Mouse (Mus musculus) stomach, embryonic 16.5 days (tissue): ENCODE data around the gene Foxa3. TPM values are rescaled to one million over a fixed set of nuclear protein-coding genes. Genes with fewer than 3 reads are reported as not detected.

ENCODE experiments used
- ATAC-seq: fragments of 200-750 bp; cut with Nextera tagmentation; 2 replicates; pipeline ENCODE4 v1.8.0; 2017; ENCODE audit warnings: moderate number of reproducible peaks, moderate TSS enrichment; ENCODE audit not compliant: insufficient read depth, low FRiP score
- H3K27ac ChIP-seq: fragments of 300-500 bp; sonication (generic); 2 replicates; pipeline ENCODE4 v1.5.1; 2014; ENCODE audit warnings: low read length
- H3K27me3 ChIP-seq: fragments of 300-500 bp; sonication (generic); 2 replicates; pipeline ENCODE4 v1.6.1; 2014; ENCODE audit warnings: low read length, control low read depth, mixed read lengths; ENCODE audit not compliant: control insufficient read depth, insufficient read depth
- H3K36me3 ChIP-seq: fragments of 300-500 bp; sonication (generic); 2 replicates; pipeline ENCODE4 v1.6.1; 2014; ENCODE audit warnings: low read length; ENCODE audit not compliant: control insufficient read depth, insufficient read depth
- H3K4me1 ChIP-seq: fragments of 300-500 bp; sonication (generic); 2 replicates; pipeline ENCODE4 v1.6.1; 2014; ENCODE audit warnings: low read length, control low read depth, mixed read lengths; ENCODE audit not compliant: control insufficient read depth, insufficient read depth
- H3K4me2 ChIP-seq: fragments of 300-500 bp; sonication (generic); 2 replicates; pipeline ENCODE4 v1.6.1; 2014; ENCODE audit warnings: low read depth, low read length, mixed read lengths
- H3K4me3 ChIP-seq: fragments of 300-500 bp; sonication (generic); replicated peaks from 2 replicates; pipeline ENCODE4 v1.5.1; 2014; ENCODE audit warnings: mild to moderate bottlenecking, low read length
- H3K9ac ChIP-seq: fragments of 300-500 bp; sonication (generic); 2 replicates; pipeline ENCODE4 v1.6.1; 2014; ENCODE audit warnings: low read length
- H3K9me3 ChIP-seq: fragments of 300-500 bp; sonication (generic); replicated peaks from 2 replicates; pipeline ENCODE4 v1.6.1; 2016; ENCODE audit warnings: low read length, control low read depth; ENCODE audit not compliant: control insufficient read depth
- WGBS: fragments of 180-500 bp; shearing (Covaris S2); extraction: QIAGEN DNeasy Blood & Tissue Kit; methylation state at CpG from one replicate; pipeline ENCODE4 v1.1.7; 2014; 5-methylcytosine and 5-hydroxymethylcytosine counted together
- polyA plus RNA-seq: library from polyadenylated mRNA; unstranded; fragments of >200 nt; fragmentation: Nextera tagmentation; extraction: Ambion mirVana; gene quantifications from 2 replicates; pipeline ENCODE4 v1.2.1, GENCODE M21; 2015

Foxa3 gene
- polyA plus RNA-seq, 1 experiment from 2014 or later: 32.5 TPM

DNA sequence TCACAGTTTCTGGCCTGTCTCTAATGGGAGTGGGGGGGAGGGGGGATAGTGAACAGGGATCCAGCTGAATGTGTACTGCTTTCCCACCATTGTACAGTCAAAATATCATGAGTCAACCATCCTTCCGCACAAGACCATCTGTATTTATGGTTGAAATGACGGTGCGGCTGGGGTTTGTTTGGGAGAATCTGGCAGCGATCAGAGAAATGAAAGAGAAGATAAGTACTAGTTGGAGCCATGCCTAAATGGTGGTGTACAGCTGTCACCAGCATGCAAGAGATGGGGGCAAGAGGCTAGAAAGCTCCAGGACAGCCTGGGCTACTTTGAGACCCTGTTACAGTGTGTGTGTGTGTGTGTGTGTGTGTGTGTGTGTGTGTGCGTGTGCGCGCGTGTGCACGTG, 45.0 kb downstream of the Foxa3 start:
- no peak overlapping the region for H3K9ac ChIP-seq
- WGBS: 74% methylated on average over 9 of the region's 9 CpGs
- no peaks in the 10 kb centered on the region for H3K4me1 ChIP-seq

DNA sequence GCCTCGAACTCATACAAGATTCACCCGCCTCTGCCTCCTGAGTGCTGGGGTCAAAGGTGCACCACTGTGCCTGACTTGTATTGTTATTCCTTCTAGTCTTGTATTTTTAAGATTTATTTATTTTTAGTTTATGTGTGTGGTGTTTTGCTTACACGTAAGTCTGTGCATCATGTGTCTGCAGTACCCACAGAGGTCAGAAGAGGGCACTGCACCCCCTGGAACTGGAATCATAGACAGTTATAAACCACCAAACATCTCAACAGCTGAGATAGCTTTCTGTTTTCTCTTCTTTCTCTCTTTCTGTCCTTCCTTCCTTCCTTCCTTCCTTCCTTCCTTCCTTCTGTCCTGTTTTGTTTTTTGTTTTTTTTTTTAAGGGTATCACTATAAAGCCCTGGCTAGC, 52.4 kb downstream of the Foxa3 start:
- Histone ChIP-seq H3K4me3 (no peak overlapping the region), H3K9ac (no peak overlapping the region), H3K36me3 (no peaks in the 10 kb centered on the region), H3K4me1 (no peaks in the 10 kb centered on the region), H3K27ac (no peak overlapping the region), H3K4me2 (no peak overlapping the region), H3K27me3 (peaks cover 1% of the 10 kb centered on the region; the same call in 1 of the 2 replicates), H3K9me3 (no peaks in the 10 kb centered on the region)
- ATAC-seq: no peak
- 87% methylated on average over 3 of the region's 3 CpGs for WGBS

More for the DNA sequence above, 45.0 kb downstream of the Foxa3 start:
- ATAC-seq: no peak
- H3K4me3 ChIP-seq: no peak overlapping the region
- H3K27me3 ChIP-seq: no peaks in the 10 kb centered on the region
- no peak overlapping the region for H3K4me2 ChIP-seq
- H3K27ac ChIP-seq: no peak overlapping the region
- no peaks in the 10 kb centered on the region for H3K9me3 ChIP-seq
- no peaks in the 10 kb centered on the region for H3K36me3 ChIP-seq

DNA sequence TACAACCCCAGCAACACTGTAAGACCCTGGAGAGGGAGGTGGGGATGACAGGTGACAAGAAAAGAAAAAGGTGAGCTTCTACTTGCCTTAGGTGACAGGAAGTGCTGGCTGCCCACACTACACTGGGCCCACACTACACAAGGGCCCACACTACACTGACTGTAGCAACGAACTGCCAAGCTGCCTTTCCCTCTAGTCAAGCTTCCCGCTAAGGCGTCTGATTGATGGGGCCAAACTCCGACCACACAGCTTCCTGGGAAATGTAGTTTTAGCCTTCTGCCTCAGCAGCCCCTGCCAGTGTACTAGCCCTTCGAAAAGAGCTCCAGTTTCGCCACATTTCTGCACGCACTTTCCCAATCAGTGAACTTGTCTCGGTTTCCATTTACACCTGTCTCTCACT, 55.7 kb downstream of the Foxa3 start:
- H3K36me3 ChIP-seq: no peaks in the 10 kb centered on the region
- no peak for ATAC-seq
- H3K4me2 ChIP-seq: no peak overlapping the region
- H3K4me1 ChIP-seq: 0 out of 2 replicates have a peak, but pooled peaks cover 5% of the 10 kb centered on the region
- 10% methylated on average over 8 of the region's 8 CpGs for whole genome bisulfite sequencing
- H3K9ac ChIP-seq: no peak overlapping the region
- H3K9me3 ChIP-seq: no peaks in the 10 kb centered on the region
- no peak overlapping the region for H3K4me3 ChIP-seq
- no peak overlapping the region for H3K27ac ChIP-seq
- peaks cover 29% of the 10 kb centered on the region for H3K27me3 ChIP-seq

DNA sequence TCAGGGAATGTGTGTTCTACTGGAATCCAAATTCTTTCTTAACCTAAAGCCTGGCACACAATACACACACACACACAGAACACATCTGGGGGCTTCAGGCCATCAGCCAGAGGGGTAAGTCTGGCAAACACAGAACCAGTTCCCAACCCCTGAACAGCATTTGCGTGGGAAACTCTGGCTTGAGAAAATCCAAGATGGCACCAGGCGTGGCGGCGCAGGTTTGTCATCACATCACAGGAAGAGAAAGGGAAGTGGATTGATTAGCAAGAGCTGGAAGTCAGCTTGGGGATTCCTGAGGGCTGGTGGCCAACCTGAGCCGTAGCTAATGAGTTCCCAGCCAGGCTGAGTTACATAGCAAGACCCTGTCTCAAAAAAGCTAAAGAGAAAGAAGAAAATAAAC, 58.0 kb downstream of the Foxa3 start:
- 0 out of 2 replicates have a peak, but pooled peaks cover 10% of the 10 kb centered on the region for H3K4me1 ChIP-seq
- ATAC-seq: no peak
- no peak overlapping the region for H3K4me2 ChIP-seq
- H3K9me3 ChIP-seq: no peaks in the 10 kb centered on the region
- no peak overlapping the region for H3K27ac ChIP-seq
- H3K27me3 ChIP-seq: peaks cover 52% of the 10 kb centered on the region
- no peak overlapping the region for H3K4me3 ChIP-seq
- H3K9ac ChIP-seq: no peak overlapping the region
- 81% methylated on average over 5 of the region's 5 CpGs for WGBS
- no peaks in the 10 kb centered on the region for H3K36me3 ChIP-seq

DNA sequence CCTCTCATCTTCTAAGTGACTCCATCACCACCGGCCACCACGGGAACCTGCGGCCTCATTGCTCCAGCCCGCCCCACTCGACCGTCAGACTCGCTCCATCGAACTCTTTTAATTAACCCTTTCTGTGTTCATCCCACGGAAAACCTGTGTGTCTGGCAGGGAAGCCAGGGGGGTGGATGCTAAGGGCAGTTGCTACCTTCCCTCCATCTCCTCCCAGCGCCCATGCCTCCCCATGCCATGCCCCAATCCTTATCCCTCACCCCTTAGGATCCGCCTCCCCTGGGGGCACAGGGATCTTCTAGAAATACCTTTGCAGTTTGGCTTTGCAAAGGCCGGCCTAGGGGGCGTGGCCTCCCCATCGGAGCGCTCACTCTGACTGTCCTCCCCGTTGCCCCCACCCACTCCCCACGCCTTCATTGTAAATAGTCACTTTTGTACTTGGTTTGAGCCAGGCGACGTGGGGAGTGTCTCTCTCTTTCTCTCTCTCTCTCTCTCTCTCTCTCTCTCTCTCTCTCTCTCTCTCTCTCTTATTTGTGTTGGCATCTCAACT, 60.0 kb downstream of the Foxa3 start:
- peaks cover 10% of the 10 kb centered on the region; the same call in 1 of the 2 replicates for H3K4me1 ChIP-seq
- H3K9ac ChIP-seq: no peak overlapping the region
- no peaks in the 10 kb centered on the region for H3K36me3 ChIP-seq
- no peak for ATAC-seq
- under 1% methylated on average over 19 of the region's 19 CpGs for WGBS
- H3K27me3 ChIP-seq: peaks cover 66% of the 10 kb centered on the region
- no peak overlapping the region for H3K27ac ChIP-seq
- no peaks in the 10 kb centered on the region for H3K9me3 ChIP-seq
- H3K4me2 ChIP-seq: 0 out of 2 replicates have a peak overlapping the region, but pooled peaks have one; percentile 2
- H3K4me3 ChIP-seq: no peak overlapping the region

Other genes with a start within 250 kb of the Foxa3 start
- not detected in 2 replicates for gene Psg19, start 225.0 kb downstream of the Foxa3 start, polyA plus RNA-seq
- 0.10 TPM in 1 of 2 replicates, not detected in the other for gene Psg17, start 201.9 kb downstream of the Foxa3 start, polyA plus RNA-seq
- 1.3 and 2.1 TPM in 2 replicates for gene Mill2, start 183.6 kb downstream of the Foxa3 start, polyA plus RNA-seq
- gene Pglyrp1, start 152.2 kb downstream of the Foxa3 start, polyA plus RNA-seq: 119 and 175 TPM in 2 replicates
- gene Ccdc61, start 113.1 kb downstream of the Foxa3 start, polyA plus RNA-seq: 16.7 and 21.2 TPM in 2 replicates
- gene Nova2, start 97.7 kb downstream of the Foxa3 start, polyA plus RNA-seq: 0.39 and 0.62 TPM in 2 replicates
- gene Nanos2, start 36.1 kb downstream of the Foxa3 start, polyA plus RNA-seq: not detected in 2 replicates
- gene Mypop, start 32.3 kb downstream of the Foxa3 start, polyA plus RNA-seq: 1.6 and 2.3 TPM in 2 replicates
- gene Irf2bp1, start 19.5 kb downstream of the Foxa3 start, polyA plus RNA-seq: 10.7 and 14.3 TPM in 2 replicates
- gene Sympk, start 839 bp upstream of the Foxa3 start, polyA plus RNA-seq: 20.2 and 22.5 TPM in 2 replicates
- gene Rsph6a, start 31.2 kb upstream of the Foxa3 start, polyA plus RNA-seq: not detected in 2 replicates
- 7.7 and 8.3 TPM in 2 replicates for gene Dmwd, start 52.7 kb upstream of the Foxa3 start, polyA plus RNA-seq
- 84.7 and 98.1 TPM in 2 replicates for gene Dmpk, start 60.3 kb upstream of the Foxa3 start, polyA plus RNA-seq
- gene Six5, start 71.1 kb upstream of the Foxa3 start, polyA plus RNA-seq: 8.8 and 10.4 TPM in 2 replicates
- gene Gm4969, start 94.8 kb upstream of the Foxa3 start, polyA plus RNA-seq: 2.2 and 2.5 TPM in 2 replicates
- 13.5 and 15.3 TPM in 2 replicates for gene Fbxo46, start 96.3 kb upstream of the Foxa3 start, polyA plus RNA-seq
- gene Qpctl, start 125.8 kb upstream of the Foxa3 start, polyA plus RNA-seq: 14.1 and 14.8 TPM in 2 replicates
- gene Snrpd2, start 126.2 kb upstream of the Foxa3 start, polyA plus RNA-seq: 123 and 136 TPM in 2 replicates
- 1.6 and 2.4 TPM in 2 replicates for gene Gipr, start 142.6 kb upstream of the Foxa3 start, polyA plus RNA-seq
- gene Eml2, start 152.9 kb upstream of the Foxa3 start, polyA plus RNA-seq: 10.9 and 11.4 TPM in 2 replicates
- gene Gpr4, start 189.0 kb upstream of the Foxa3 start, polyA plus RNA-seq: 1.4 and 1.7 TPM in 2 replicates
- gene Opa3, start 204.8 kb upstream of the Foxa3 start, polyA plus RNA-seq: 33.0 and 34.5 TPM in 2 replicates
- gene Vasp, start 248.3 kb upstream of the Foxa3 start, polyA plus RNA-seq: 77.8 and 85.6 TPM in 2 replicates